Mouse (Mus musculus) limb, embryonic 12.5 days (tissue): ENCODE results near the gene Gm44790. TPM values are rescaled to one million over a fixed set of nuclear protein-coding genes. Genes with fewer than 3 reads are reported as not detected.

ENCODE experiments used
- ATAC-seq: fragments of 200-750 bp; cut with Nextera tagmentation; 2 replicates; pipeline ENCODE4 v1.8.0; 2017; ENCODE audit warnings: low read depth, moderate TSS enrichment; ENCODE audit not compliant: insufficient number of reproducible peaks, insufficient read depth, low FRiP score, low TSS enrichment
- H3K27ac ChIP-seq: fragments of 300-500 bp; sonication (generic); 2 replicates; pipeline ENCODE4 v1.5.1; 2016; ENCODE audit warnings: mild to moderate bottlenecking, moderate library complexity
- H3K27me3 ChIP-seq: fragments of 300-500 bp; sonication (generic); 2 replicates; pipeline ENCODE4 v1.6.1; 2016; ENCODE audit warnings: mild to moderate bottlenecking, moderate library complexity
- H3K36me3 ChIP-seq: fragments of 300-500 bp; sonication (generic); 2 replicates; pipeline ENCODE4 v1.6.1; 2016; ENCODE audit warnings: mild to moderate bottlenecking, moderate library complexity
- H3K4me1 ChIP-seq: fragments of 300-500 bp; sonication (generic); replicated peaks from 2 replicates; pipeline ENCODE4 v1.6.1; 2016
- H3K4me2 ChIP-seq: fragments of 300-500 bp; sonication (generic); 2 replicates; pipeline ENCODE4 v1.6.1; 2016; ENCODE audit warnings: mild to moderate bottlenecking, moderate library complexity
- H3K4me3 ChIP-seq: fragments of 300-500 bp; sonication (generic); replicated peaks from 2 replicates; pipeline ENCODE4 v1.5.1; 2016; ENCODE audit warnings: mild to moderate bottlenecking
- H3K9ac ChIP-seq: fragments of 300-500 bp; sonication (generic); replicated peaks from 2 replicates; pipeline ENCODE4 v1.6.1; 2016; ENCODE audit warnings: mild to moderate bottlenecking, moderate library complexity
- H3K9me3 ChIP-seq: fragments of 300-500 bp; sonication (generic); 2 replicates; pipeline ENCODE4 v1.6.1; 2016; ENCODE audit warnings: mild to moderate bottlenecking, moderate library complexity
- WGBS: fragments of 180-500 bp; shearing (Covaris S2); methylation state at CpG from one replicate; pipeline ENCODE4 v1.1.7; 2016; 5-methylcytosine and 5-hydroxymethylcytosine counted together
- polyA plus RNA-seq: library from polyadenylated mRNA; unstranded; fragments of >200 nt; fragmentation: Nextera tagmentation; extraction: Ambion mirVana; gene quantifications from 2 replicates; pipeline ENCODE4 v1.2.1, GENCODE M21; 2016

Gm44790 gene
- polyA plus RNA-seq, 1 experiment from 2014 or later: not detected

GRCm38 (mm10) chr6:86439531-86439930 is 13.1 kb downstream of the Gm44790 start:
- no peaks in the 10 kb centered on the region for H3K27me3 ChIP-seq
- H3K4me3 ChIP-seq: peak overlapping the region; percentile 80
- H3K27ac ChIP-seq: 0 out of 2 replicates have a peak overlapping the region, but pooled peaks have one; percentile 94
- H3K9me3 ChIP-seq: no peaks in the 10 kb centered on the region
- H3K4me1 ChIP-seq: peaks cover 7% of the 10 kb centered on the region
- peaks cover 47% of the 10 kb centered on the region for H3K36me3 ChIP-seq
- H3K4me2 ChIP-seq: peak overlapping the region; percentile 84
- 84% methylated on average over 1 of the region's 1 CpGs for WGBS
- ATAC-seq: no peak
- no peak overlapping the region for H3K9ac ChIP-seq

DNA sequence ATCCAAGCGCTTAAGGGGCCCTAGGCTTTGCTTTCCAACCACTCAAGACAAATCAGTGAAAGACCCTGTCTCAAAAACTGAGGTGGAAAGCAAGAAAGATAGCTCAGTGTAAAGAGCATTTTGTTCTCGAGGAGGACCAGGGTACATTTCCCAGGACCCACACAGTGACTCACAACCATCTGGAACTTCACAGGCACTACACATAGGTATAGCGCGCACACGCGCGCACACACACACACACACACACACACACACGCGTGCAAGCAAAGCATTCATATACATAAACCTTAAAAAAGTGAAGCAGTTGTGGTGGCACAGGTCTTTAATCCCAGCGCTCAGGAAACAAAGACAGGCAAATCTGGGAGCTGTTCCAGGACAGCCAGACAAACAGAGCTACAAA is 15.1 kb downstream of the Gm44790 start:
- H3K27ac ChIP-seq: no peak overlapping the region
- peaks cover 7% of the 10 kb centered on the region for H3K4me1 ChIP-seq
- no peaks in the 10 kb centered on the region for H3K9me3 ChIP-seq
- H3K9ac ChIP-seq: no peak overlapping the region
- 97% methylated on average over 10 of the region's 10 CpGs for WGBS
- no peak overlapping the region for H3K4me2 ChIP-seq
- no peak overlapping the region for H3K4me3 ChIP-seq
- no peaks in the 10 kb centered on the region for H3K27me3 ChIP-seq
- ATAC-seq: no peak
- H3K36me3 ChIP-seq: peaks cover 43% of the 10 kb centered on the region

DNA sequence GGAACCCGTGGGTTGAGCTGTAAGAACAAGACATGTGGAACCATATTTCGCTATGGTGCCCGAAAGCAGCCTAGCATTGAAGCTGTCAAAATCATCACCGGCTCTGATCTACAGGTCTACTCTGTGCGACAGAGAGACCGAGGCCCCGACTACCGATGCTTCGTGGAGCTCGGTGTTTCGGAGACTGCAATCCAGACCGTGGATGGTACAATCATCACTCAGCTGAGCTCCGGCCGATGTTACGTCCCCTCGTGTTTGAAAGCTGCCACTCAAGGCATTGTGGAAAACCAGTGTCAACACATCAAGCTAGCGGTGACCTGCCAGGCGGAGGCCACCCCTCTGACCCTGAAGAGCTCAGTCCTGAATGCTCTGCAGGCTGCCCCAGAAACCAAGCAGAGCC is 19.1 kb downstream of the Gm44790 start:
- WGBS: 97% methylated on average over 18 of the region's 18 CpGs
- no peak for ATAC-seq
- no peaks in the 10 kb centered on the region for H3K9me3 ChIP-seq

GRCm38 (mm10) chr6:86446927-86447568 is 20.6 kb downstream of the Gm44790 start:
- no peak for ATAC-seq
- WGBS: 92% methylated on average over 1 of the region's 1 CpGs

More for the DNA sequence above, 19.1 kb downstream of the Gm44790 start:
- no peaks in the 10 kb centered on the region for H3K4me1 ChIP-seq
- H3K27ac ChIP-seq: no peak overlapping the region
- H3K27me3 ChIP-seq: no peaks in the 10 kb centered on the region
- no peak overlapping the region for H3K9ac ChIP-seq
- peaks cover 70% of the 10 kb centered on the region for H3K36me3 ChIP-seq
- H3K4me3 ChIP-seq: no peak overlapping the region
- no peak overlapping the region for H3K4me2 ChIP-seq

DNA sequence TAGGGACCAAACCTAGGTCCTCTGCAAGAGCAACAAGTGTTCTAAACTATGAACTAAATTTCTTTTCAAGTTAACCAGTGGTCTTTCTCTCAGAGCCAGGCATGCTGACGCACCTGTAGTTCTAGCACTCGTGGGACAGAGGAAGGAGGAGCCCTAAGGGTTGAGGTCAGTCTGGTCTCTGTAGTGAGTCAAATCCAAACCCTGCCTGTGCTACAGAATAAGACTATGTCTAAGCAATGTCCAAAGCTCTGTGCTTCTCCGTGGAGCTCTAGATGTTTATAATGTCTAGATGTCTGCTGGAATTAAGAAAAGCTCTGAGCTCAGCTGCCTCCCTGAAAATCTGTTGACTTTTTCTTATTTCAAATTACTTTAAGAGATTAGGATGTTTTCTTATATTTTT is 30.3 kb downstream of the Gm44790 start:
- no peak overlapping the region for H3K4me3 ChIP-seq
- peaks cover 83% of the 10 kb centered on the region for H3K36me3 ChIP-seq
- no peak for ATAC-seq
- H3K4me2 ChIP-seq: no peak overlapping the region
- WGBS: 87% methylated on average over 3 of the region's 3 CpGs
- H3K9me3 ChIP-seq: no peaks in the 10 kb centered on the region
- H3K27me3 ChIP-seq: no peaks in the 10 kb centered on the region
- no peak overlapping the region for H3K9ac ChIP-seq
- no peak overlapping the region for H3K27ac ChIP-seq
- H3K4me1 ChIP-seq: no peaks in the 10 kb centered on the region

More at GRCm38 (mm10) chr6:86446927-86447568, 20.6 kb downstream of the Gm44790 start:
- Histone ChIP-seq H3K4me2 (no peak overlapping the region), H3K4me1 (no peaks in the 10 kb centered on the region), H3K9ac (no peak overlapping the region), H3K27me3 (no peaks in the 10 kb centered on the region), H3K4me3 (no peak overlapping the region), H3K9me3 (no peaks in the 10 kb centered on the region), H3K27ac (no peak overlapping the region), H3K36me3 (peaks cover 71% of the 10 kb centered on the region)

DNA sequence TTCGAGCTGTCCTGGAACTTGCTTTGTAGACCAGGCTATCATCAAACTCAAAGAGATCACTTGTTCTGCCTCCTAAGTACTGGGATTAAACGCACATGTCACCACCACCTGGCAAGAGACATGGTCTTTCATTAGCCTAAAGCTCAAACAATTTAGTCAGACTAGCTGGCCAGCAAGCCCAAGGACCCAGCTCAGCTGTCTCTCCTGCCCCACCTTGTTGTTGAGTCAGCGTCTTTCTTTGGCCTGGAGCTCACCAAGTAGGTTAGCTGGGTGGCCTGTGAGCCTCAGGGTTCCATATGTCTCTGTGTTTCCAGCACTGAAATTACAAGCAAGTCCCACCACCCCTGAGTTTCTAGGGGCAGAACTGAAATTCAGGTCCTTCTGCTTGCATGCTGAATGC is 36.6 kb downstream of the Gm44790 start:
- WGBS: 84% methylated on average over 3 of the region's 3 CpGs
- no peaks in the 10 kb centered on the region for H3K4me1 ChIP-seq
- H3K4me2 ChIP-seq: no peak overlapping the region
- no peaks in the 10 kb centered on the region for H3K27me3 ChIP-seq
- ATAC-seq: no peak
- H3K9me3 ChIP-seq: no peaks in the 10 kb centered on the region
- H3K4me3 ChIP-seq: no peak overlapping the region
- no peak overlapping the region for H3K9ac ChIP-seq
- H3K36me3 ChIP-seq: peaks cover 79% of the 10 kb centered on the region
- H3K27ac ChIP-seq: no peak overlapping the region

GRCm38 (mm10) chr6:86471317-86471716 is 44.9 kb downstream of the Gm44790 start:
- peak overlapping the region; percentile 38; the same call in 1 of the 2 replicates for H3K4me3 ChIP-seq
- no peak overlapping the region for H3K9ac ChIP-seq
- 87% methylated on average over 3 of the region's 3 CpGs for WGBS
- H3K27ac ChIP-seq: peak overlapping the region; percentile 86; the same call in 1 of the 2 replicates
- H3K4me1 ChIP-seq: peaks cover 13% of the 10 kb centered on the region
- ATAC-seq: no peak
- H3K27me3 ChIP-seq: no peaks in the 10 kb centered on the region
- peak overlapping the region; percentile 67; the same call in 1 of the 2 replicates for H3K4me2 ChIP-seq
- H3K36me3 ChIP-seq: peaks cover 31% of the 10 kb centered on the region; the same call in 1 of the 2 replicates
- H3K9me3 ChIP-seq: no peaks in the 10 kb centered on the region

DNA sequence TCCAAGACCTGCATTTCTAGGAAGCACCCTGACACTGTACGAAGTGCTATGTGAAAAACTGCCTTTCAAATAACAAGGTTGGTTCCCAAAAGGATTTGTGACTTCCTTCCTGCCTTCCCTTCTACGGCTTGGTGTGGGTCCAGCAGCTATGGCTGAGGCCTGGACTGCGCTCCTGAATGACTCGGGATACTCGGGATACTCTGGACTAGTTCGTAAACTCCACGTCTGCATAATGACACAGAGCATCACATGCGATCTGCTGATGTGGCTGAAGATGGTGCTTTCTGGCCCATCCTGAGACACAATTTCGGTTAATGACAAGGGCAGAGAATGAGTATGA is 45.3 kb downstream of the Gm44790 start:
- peaks cover 13% of the 10 kb centered on the region for H3K4me1 ChIP-seq
- peak overlapping the region; percentile 38 for H3K4me3 ChIP-seq
- no peaks in the 10 kb centered on the region for H3K9me3 ChIP-seq
- 25% methylated on average over 9 of the region's 9 CpGs for WGBS
- ATAC-seq: peak; percentile 53
- H3K27me3 ChIP-seq: no peaks in the 10 kb centered on the region
- H3K36me3 ChIP-seq: peaks cover 29% of the 10 kb centered on the region; the same call in 1 of the 2 replicates
- H3K27ac ChIP-seq: peak overlapping the region; percentile 86
- peak overlapping the region; percentile 48 for H3K9ac ChIP-seq
- peak overlapping the region; percentile 67 for H3K4me2 ChIP-seq

DNA sequence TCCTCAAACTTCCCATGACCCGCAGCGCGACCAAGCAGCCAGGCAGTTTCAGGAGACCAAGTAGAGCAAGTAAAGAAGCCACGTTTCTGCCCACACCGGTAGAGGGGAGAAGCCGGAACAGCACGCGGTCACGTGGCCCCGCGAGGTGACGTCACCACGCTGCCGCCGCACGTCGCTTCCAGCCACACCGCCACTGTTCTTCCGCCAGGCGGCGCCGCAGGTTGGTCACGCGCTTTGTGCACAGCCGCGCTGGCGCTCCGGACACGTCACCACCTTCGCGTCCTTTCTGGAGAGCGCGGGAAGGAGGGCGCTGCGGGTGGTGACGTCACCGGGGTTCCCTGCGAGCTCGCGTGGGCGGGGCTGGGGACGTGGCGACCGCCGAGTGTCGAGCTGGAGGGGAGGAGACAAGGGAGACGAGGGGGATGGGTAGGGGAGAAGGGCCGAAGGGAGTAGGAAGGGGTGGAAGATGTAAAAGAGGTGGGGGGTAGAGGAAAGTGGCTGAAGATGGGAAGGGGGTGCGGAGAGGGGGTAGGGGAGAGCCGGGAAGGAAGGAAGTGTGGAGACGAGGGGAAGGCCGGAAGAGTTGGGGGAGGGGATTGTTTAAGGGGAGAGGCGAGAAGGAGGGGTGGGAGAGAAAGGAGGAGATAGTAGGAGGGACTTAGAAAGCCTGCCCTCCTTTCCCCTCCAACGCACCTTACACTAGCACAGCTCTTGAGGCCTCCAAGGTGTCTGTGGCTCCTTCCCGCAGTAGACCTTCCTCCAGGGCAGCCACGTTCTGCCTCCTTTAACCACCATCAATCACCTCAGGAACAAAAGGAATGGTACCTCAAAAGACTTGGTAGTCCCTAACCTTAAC is 45.9 kb downstream of the Gm44790 start:
- Histone ChIP-seq H3K9me3 (no peaks in the 10 kb centered on the region), H3K4me1 (peaks cover 15% of the 10 kb centered on the region), H3K36me3 (peaks cover 24% of the 10 kb centered on the region; the same call in 1 of the 2 replicates), H3K4me3 (peak overlapping the region; percentile 38), H3K27me3 (no peaks in the 10 kb centered on the region), H3K27ac (peak overlapping the region; percentile 92), H3K4me2 (peak overlapping the region; percentile 67), H3K9ac (peak overlapping the region; percentile 51)
- 1% methylated on average over 56 of the region's 56 CpGs for WGBS
- ATAC-seq: peak; percentile 93

- Histone ChIP-seq H3K36me3 (peaks cover 20% of the 10 kb centered on the region; the same call in 1 of the 2 replicates), H3K4me2 (peak overlapping the region; percentile 67), H3K4me3 (peak overlapping the region; percentile 38), H3K9ac (peak overlapping the region; percentile 51), H3K27me3 (no peaks in the 10 kb centered on the region), H3K9me3 (no peaks in the 10 kb centered on the region), H3K4me1 (peaks cover 22% of the 10 kb centered on the region), H3K27ac (peak overlapping the region; percentile 92)
- WGBS: 65% methylated on average over 7 of the region's 7 CpGs
- peak; percentile 7; the same call in 1 of the 2 replicates for ATAC-seq
Observed at GRCm38 (mm10) chr6:86473077-86473476, 46.6 kb downstream of the Gm44790 start.

DNA sequence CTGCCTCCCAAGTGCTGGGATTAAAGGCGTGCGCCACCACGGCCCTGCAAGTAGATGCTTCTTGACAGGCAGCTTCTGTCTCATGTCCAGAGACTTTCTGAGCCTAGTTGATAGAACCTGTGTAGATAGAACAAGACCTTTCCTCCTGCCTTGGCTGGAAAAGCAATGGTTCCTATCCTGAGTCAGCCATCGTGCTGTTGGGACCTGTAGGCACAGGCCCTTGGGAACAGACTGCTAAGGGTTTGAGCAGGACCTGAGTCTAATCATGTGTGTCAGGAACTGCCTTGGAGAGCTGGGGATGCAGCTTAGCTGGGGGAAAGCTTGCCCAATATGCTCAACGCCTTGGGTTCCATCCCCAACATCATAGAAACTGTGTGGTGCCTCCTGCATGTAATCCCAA is 47.6 kb downstream of the Gm44790 start:
- no peak for ATAC-seq
- WGBS: 93% methylated on average over 5 of the region's 5 CpGs
- H3K4me2 ChIP-seq: no peak overlapping the region
- peaks cover 32% of the 10 kb centered on the region for H3K4me1 ChIP-seq
- H3K27me3 ChIP-seq: no peaks in the 10 kb centered on the region
- H3K9ac ChIP-seq: no peak overlapping the region
- H3K4me3 ChIP-seq: no peak overlapping the region
- H3K27ac ChIP-seq: no peak overlapping the region
- H3K36me3 ChIP-seq: peaks cover 10% of the 10 kb centered on the region; the same call in 1 of the 2 replicates
- no peaks in the 10 kb centered on the region for H3K9me3 ChIP-seq
